Mouse (Mus musculus): ENCODE measurements at regions not wholly inside any gene's neighbourhood (a gene's known extent, or its start where the extent isn't known, plus 50 kb on each side); places are given as distances from the start of the nearest gene placed in this dataset.

- no peak for DNase-seq (ENCODE audit: low spot score in 2 of 2)
These were observed 312.8 kb upstream of the Thrb start for GRCm38 (mm10) chr14:17347286-17347685.

- no peak for DNase-seq (ENCODE audit: low spot score in 2 of 2)
These were observed 307.6 kb upstream of the Thrb start for GRCm38 (mm10) chr14:17352324-17353037.

DNA sequence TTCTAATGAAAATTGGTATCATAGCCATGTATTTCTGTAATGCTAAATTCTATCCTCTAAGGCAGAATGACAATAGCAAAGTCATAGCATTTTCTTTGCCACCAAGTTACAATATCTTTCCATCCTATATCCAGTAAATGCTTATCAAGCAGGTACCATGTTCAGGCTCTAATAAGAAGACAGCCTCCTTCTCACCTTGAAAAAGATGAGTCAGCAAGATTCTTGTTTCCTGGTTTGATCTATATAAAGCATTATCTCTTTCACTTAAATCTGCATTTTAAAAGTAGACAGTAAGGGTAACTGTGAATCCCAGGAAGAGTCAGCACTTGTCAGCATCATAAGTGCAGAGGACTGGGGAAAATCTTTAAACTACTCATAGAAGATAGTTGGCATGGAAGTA, 298.2 kb upstream of the Thrb start:
- no peak for DNase-seq (ENCODE audit: low spot score in 2 of 2)

DNA sequence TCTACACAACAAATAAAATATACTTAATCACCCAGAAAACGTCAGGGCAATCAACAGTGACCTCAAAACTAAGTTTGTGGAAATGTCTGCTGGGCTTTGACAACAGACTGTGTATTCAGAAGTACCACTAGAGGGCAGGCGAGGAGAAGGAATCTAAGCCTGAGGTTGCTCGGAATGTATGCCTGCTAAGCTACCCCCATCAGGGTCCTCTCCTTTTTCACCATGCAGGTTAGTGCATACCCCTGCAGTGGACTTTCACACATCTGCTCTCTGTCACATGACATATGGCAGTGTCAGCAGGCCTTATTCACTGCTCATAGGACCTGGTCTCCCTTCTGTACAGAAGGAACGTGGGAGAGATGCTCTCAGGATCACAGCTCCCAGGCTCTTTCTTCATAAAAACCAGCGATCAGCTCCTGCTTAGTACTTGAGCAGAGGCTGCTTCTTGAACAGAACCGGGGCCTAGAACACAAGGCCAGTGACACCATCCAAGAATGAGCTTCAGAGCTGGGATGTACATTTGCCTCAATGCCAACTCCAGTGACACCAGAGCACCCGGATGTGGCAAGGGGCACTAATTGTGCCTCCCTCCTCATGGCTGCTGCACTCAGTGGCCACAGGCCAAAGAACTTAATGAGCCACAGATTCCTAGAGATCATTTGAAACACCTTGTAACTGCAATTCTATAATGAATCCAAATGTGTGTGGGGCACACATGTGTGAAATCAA, 257.1 kb upstream of the Thrb start:
- DNase-seq (ENCODE audit: low spot score in 2 of 2), result peak in 1 of 2 experiments; percentile 43

DNA sequence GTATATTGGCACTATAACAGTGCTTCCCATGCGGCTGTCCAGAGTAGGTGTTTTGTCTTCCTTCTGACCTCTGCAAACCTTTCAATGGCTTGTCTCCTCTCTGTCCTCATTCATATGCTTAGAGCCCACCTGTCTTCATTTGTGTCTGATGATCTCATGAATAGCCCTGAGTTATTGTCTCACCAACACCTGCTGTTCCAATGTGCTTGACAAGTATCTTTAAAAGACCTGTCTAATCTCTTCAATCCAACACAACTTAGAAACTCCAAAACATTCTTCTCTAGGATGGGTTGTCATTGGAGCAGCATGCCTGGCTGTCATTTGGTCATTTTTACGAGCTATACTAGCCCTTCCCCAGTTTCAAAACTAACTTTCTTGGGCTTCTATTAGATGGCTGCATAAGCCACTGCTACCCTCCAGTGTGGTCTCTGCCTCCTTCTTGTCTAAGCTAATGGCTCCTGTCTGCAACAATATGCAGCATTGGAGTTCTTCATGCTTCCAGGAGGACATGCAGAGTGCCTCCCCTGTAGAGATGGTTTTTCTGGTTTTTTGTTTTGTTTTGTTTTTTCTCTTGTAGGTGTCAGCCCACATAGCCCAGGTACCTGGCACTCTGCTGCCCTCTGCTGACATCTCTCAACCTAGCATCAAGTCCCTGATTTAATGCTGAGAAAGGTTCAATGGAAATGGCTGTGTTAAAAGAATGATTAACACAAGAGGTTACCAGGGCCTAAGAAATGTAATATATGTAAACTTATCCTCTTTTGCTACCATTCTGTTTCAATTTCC, 254.3 kb upstream of the Thrb start:
- peak; percentile 15 to 62 for DNase-seq (ENCODE audit: low spot score in 2 of 2)

GRCm38 (mm10) chr14:17406879-17407278, 253.2 kb upstream of the Thrb start:
- DNase-seq (ENCODE audit: low spot score in 2 of 2), result no peak

- no peak for DNase-seq (ENCODE audit: low spot score in 2 of 2)
These were observed 251.7 kb upstream of the Thrb start for GRCm38 (mm10) chr14:17408343-17408742.

GRCm38 (mm10) chr14:17408813-17409212, 251.2 kb upstream of the Thrb start:
- no peak for DNase-seq (ENCODE audit: low spot score in 2 of 2)

GRCm38 (mm10) chr14:17409497-17409896, 250.6 kb upstream of the Thrb start:
- DNase-seq (ENCODE audit: low spot score in 2 of 2), result no peak

DNA sequence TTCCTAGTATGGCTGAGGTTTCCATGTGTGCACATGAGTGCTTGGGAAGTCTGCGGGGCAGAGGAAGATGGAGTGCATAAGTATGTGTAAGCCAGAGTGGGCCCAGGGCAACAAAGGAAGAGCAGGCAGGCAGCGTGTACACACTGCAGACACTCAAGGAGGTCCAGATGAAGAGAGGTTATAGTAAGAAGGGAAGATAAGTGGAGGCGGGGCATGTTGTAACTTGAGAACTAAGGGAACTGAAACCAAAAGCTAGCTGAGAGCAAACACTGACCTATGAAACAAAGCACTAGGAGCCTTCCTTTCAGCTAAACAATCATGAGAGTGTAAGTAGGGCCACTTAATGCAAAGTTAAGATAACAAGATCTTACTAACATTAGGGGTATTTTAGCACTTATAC, 249.3 kb upstream of the Thrb start:
- DNase-seq (ENCODE audit: low spot score in 2 of 2), result peak in 1 of 2 experiments; percentile 18

GRCm38 (mm10) chr14:17411299-17411698, 248.8 kb upstream of the Thrb start:
- DNase-seq (ENCODE audit: low spot score in 2 of 2), result no peak

DNA sequence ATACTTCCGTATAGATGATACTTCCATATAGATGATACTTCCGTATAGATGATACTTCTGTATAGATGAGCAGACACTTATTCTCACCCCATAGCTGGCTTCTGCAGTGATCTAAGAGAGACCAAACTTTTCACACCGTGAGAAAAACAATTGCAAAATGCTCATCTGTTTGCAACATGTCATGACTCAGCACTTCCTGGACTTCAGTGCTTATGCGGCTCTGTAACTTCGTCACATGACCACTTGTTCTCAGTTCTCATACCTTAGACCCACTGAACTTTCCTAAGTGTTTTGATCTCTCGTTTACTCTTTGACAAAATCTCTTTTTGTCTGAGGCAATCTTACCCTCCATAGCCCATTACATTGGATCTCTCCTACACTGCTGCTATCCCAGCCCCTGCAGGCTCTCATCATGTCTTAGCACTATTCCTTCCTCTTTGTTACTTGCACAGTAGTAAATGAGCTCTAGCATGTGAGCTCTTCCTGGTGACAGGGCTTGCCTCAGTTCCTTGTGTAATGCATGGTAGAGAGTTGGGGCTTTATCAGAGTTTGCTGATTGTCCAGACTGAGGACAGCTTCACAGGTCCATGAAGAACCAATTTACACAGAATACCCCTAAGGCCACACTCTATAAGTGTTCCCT, 245.7 kb upstream of the Thrb start:
- no peak for DNase-seq (ENCODE audit: low spot score in 2 of 2)

DNA sequence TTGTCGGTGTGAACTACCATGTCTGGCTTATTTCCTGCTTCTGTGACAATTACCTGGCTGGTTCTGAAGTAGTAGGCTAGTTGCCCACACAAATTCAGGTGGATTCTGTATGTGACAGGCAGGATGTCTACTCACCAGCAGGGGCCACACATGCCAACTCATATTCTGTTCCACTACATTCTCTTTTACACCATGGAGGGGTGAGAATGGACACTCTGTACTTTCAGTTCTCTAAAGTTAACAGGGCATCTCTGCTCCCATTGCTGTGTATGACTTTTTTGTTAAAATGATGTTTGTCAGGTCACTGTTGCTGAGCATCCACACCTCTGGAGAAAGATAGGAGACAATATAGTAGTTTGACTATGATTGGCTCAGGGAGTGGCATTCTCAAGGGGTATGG, 232.3 kb upstream of the Thrb start:
- no peak for DNase-seq (ENCODE audit: low spot score in 2 of 2)

DNA sequence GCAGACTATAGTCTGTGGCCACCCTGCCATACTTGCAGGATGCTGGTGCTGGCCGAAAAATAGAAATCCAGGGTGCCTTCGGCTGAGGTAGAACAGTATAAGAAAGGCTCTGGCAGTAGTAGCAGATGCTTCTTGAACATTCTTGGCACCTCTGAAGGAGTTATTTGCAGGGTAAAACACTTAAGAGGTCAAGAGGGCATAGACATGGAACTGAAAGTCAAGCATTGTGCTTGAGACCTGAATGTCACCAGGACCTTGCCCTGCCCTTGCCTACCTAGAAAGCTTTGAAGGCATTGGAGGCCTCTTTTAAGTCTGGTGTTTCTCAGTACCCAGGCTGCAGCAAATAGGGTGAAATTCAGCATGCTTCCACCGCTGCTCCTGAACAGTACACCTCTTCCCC, 230.9 kb upstream of the Thrb start:
- DNase-seq (ENCODE audit: low spot score in 2 of 2), result no peak

DNA sequence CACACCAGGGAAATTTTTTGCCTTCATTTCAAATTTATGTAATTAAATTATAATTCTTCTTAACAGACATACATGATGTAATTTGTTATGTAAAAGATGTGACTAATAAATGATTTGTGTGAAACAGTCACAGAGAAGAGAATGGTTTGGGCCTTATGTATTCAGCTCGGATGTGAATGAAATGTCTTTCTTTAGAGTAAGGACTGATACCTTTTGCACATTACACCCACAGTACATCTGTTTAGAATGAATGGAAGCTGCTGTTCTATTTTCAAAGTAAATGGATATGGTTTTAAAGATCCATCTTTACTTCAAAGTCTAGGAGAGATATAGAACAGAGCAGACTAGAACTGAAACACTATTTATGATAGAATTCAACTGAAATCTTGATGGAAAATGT, 226.7 kb upstream of the Thrb start:
- DNase-seq (ENCODE audit: low spot score in 2 of 2), result no peak

DNA sequence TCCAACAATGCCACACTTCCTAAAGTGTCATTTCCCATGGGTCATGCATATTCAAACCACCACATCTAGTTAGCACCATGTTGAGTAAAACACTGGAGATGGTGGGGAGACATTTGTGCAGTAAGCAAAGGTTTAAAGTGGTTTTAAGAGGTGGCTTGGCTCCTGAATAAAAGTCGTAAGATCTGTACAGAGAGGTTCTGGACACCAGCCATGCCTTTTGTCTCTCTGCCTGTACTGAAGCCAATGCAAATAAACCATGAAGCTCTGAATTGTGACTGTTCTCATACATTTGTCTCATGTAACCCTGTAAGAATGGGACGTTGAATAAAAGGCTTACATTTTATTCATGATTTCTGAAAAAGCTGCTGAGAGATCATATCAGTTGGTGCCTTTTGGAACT, 202.1 kb upstream of the Thrb start:
- no peak for DNase-seq (ENCODE audit: low spot score in 2 of 2)

GRCm38 (mm10) chr14:17478963-17479362, 181.1 kb upstream of the Thrb start:
- DNase-seq (ENCODE audit: low spot score in 2 of 2), result no peak

DNA sequence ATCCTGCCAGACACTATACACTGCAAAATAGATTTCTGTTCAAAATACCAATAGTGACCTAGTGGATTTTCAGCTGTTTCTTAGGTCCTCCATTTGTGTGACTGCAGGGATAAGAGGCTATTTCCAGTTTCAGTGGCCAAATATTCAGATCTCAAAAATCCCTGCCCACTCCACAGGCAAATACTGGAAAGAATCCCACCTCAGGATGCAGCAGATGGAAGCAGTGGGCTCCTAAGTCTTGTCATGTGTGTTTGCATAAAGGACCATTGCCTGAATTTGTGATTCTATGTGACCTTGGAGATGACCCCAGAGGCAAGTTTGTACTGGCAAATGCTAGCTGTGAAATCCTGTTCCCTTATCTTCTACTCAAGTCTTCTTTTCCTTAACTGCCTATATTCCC, 175.2 kb upstream of the Thrb start:
- no peak for DNase-seq (ENCODE audit: low spot score in 2 of 2)

- DNase-seq (ENCODE audit: low spot score in 2 of 2), result no peak
These were observed 146.3 kb upstream of the Thrb start for GRCm38 (mm10) chr14:17513756-17514155.

GRCm38 (mm10) chr14:17522696-17523095, 137.4 kb upstream of the Thrb start:
- no peak for DNase-seq (ENCODE audit: low spot score in 2 of 2)

DNA sequence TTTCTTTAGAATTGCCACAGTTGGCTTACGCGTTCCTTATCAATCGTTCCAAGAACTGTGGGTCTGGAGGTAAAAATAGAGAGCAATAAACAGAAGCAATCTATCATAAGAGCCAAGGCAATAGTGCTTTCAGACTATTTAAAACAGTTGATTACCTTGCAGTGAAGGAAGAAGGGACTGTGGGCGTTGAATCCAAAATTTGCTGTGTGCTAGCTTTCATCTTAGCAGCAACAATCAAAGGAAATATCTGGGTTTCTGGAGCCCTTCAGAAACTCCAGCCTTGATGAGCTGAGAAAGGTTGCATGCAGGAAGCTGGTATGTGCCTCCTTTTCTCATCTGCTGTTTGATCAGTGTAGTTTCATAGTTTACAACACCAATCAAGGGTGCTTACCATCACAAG, 136.1 kb upstream of the Thrb start:
- no peak for DNase-seq (ENCODE audit: low spot score in 2 of 2)

- DNase-seq (ENCODE audit: low spot score in 2 of 2), result no peak
These were observed 120.7 kb upstream of the Thrb start for GRCm38 (mm10) chr14:17539322-17539721.
